Mouse (Mus musculus): Measurements from ENCODE around the gene Fam177a. TPM values are rescaled to one million over a fixed set of nuclear protein-coding genes. Genes with fewer than 3 reads are reported as not detected.

Gene Fam177a
- polyA plus RNA-seq, 2 experiments = 3.8 to 7.3 TPM

Other genes starting within 250 kb of the Fam177a start
- gene Gm20403, start 137.9 kb upstream of the Fam177a start, polyA plus RNA-seq (2012; rRNA removed) = not detected in 2 replicates
- gene Gm20403, start 137.9 kb upstream of the Fam177a start, polyA plus RNA-seq (2014; fragmentation: Nextera tagmentation; extraction: Ambion mirVana) = not detected in 2 replicates
- 9.6 and 17.7 TPM in 2 replicates for gene Baz1a, start 110.1 kb upstream of the Fam177a start, polyA plus RNA-seq (2012; rRNA removed)
- gene Baz1a, start 110.1 kb upstream of the Fam177a start, polyA plus RNA-seq (2014; fragmentation: Nextera tagmentation; extraction: Ambion mirVana) = 26.4 and 28.0 TPM in 2 replicates
- gene 2700097O09Rik, start 44.4 kb upstream of the Fam177a start, polyA plus RNA-seq (2012; rRNA removed) = 11.1 and 15.0 TPM in 2 replicates
- 34.3 and 37.0 TPM in 2 replicates for gene 2700097O09Rik, start 44.4 kb upstream of the Fam177a start, polyA plus RNA-seq (2014; fragmentation: Nextera tagmentation; extraction: Ambion mirVana)
- 7.1 and 11.2 TPM in 2 replicates for gene Srp54a, start 44.2 kb upstream of the Fam177a start, polyA plus RNA-seq (2012; rRNA removed)
- 89.1 and 91.6 TPM in 2 replicates for gene Srp54a, start 44.2 kb upstream of the Fam177a start, polyA plus RNA-seq (2014; fragmentation: Nextera tagmentation; extraction: Ambion mirVana)
- gene Srp54b, start 30.6 kb downstream of the Fam177a start, polyA plus RNA-seq (2012; rRNA removed) = 9.5 and 14.0 TPM in 2 replicates
- gene Srp54b, start 30.6 kb downstream of the Fam177a start, polyA plus RNA-seq (2014; fragmentation: Nextera tagmentation; extraction: Ambion mirVana) = 28.7 and 29.0 TPM in 2 replicates
- not detected in 2 replicates for gene 1700047I17Rik2, start 75.1 kb downstream of the Fam177a start, polyA plus RNA-seq (2012; rRNA removed)
- gene 1700047I17Rik2, start 75.1 kb downstream of the Fam177a start, polyA plus RNA-seq (2014; fragmentation: Nextera tagmentation; extraction: Ambion mirVana) = not detected in 2 replicates
- 10.7 and 17.1 TPM in 2 replicates for gene Srp54c, start 105.7 kb downstream of the Fam177a start, polyA plus RNA-seq (2012; rRNA removed)
- gene Srp54c, start 105.7 kb downstream of the Fam177a start, polyA plus RNA-seq (2014; fragmentation: Nextera tagmentation; extraction: Ambion mirVana) = 34.7 and 40.3 TPM in 2 replicates
- 4.2 and 5.2 TPM in 2 replicates for gene 1110008L16Rik, start 175.1 kb downstream of the Fam177a start, polyA plus RNA-seq (2012; rRNA removed)
- gene 1110008L16Rik, start 175.1 kb downstream of the Fam177a start, polyA plus RNA-seq (2014; fragmentation: Nextera tagmentation; extraction: Ambion mirVana) = 6.1 and 7.2 TPM in 2 replicates
- gene Ppp2r3c, start 178.5 kb downstream of the Fam177a start, polyA plus RNA-seq (2012; rRNA removed) = 2.8 and 4.7 TPM in 2 replicates
- 7.4 and 7.9 TPM in 2 replicates for gene Ppp2r3c, start 178.5 kb downstream of the Fam177a start, polyA plus RNA-seq (2014; fragmentation: Nextera tagmentation; extraction: Ambion mirVana)

Data from liver, embryonic 14.5 days (tissue).